Mouse (Mus musculus) heart, embryonic 11.5 days (tissue): Measurements from ENCODE around the gene Mogs. TPM values are rescaled to one million over a fixed set of nuclear protein-coding genes. Genes with fewer than 3 reads are reported as not detected.

ENCODE experiments used
- ATAC-seq: fragments of 200-750 bp; cut with Nextera tagmentation; replicated peaks from 2 replicates; pipeline ENCODE4 v1.8.0; 2017; ENCODE audit warnings: moderate library complexity; ENCODE audit not compliant: insufficient number of reproducible peaks, low FRiP score, low TSS enrichment
- H3K27ac ChIP-seq: fragments of 300-500 bp; sonication (generic); 2 replicates; pipeline ENCODE4 v1.5.1; 2014; ENCODE audit warnings: mild to moderate bottlenecking, low read depth, low read length
- H3K27me3 ChIP-seq: fragments of 300-500 bp; sonication (generic); 2 replicates; pipeline ENCODE4 v1.6.1; 2014; ENCODE audit warnings: mild to moderate bottlenecking, low read length, mixed read lengths; ENCODE audit not compliant: control insufficient read depth, insufficient read depth
- H3K36me3 ChIP-seq: fragments of 300-500 bp; sonication (generic); 2 replicates; pipeline ENCODE4 v1.6.1; 2014; ENCODE audit warnings: mild to moderate bottlenecking, low read length, moderate library complexity, mixed read lengths; ENCODE audit not compliant: control insufficient read depth, insufficient read depth
- H3K4me1 ChIP-seq: fragments of 300-500 bp; sonication (generic); 2 replicates; pipeline ENCODE4 v1.6.1; 2014; ENCODE audit warnings: low read length; ENCODE audit not compliant: control insufficient read depth, insufficient read depth
- H3K4me2 ChIP-seq: fragments of 300-500 bp; sonication (generic); 2 replicates; pipeline ENCODE4 v1.6.1; 2014; ENCODE audit warnings: mild to moderate bottlenecking, moderate library complexity
- H3K4me3 ChIP-seq: fragments of 300-500 bp; sonication (generic); 2 replicates; pipeline ENCODE4 v1.5.1; 2014; ENCODE audit warnings: low read depth, low read length
- H3K9ac ChIP-seq: fragments of 300-500 bp; sonication (generic); 2 replicates; pipeline ENCODE4 v1.6.1; 2014; ENCODE audit warnings: mild to moderate bottlenecking, low read depth, low read length, moderate library complexity
- H3K9me3 ChIP-seq: fragments of 300-500 bp; sonication (generic); replicated peaks from 2 replicates; pipeline ENCODE4 v1.6.1; 2016; ENCODE audit warnings: low read length; ENCODE audit not compliant: control insufficient read depth
- WGBS: fragments of 180-500 bp; shearing (Covaris S2); extraction: QIAGEN DNeasy Blood & Tissue Kit; methylation state at CpG from one replicate; pipeline ENCODE4 v1.1.7; 2014; ENCODE audit not compliant: insufficient replicate concordance; 5-methylcytosine and 5-hydroxymethylcytosine counted together
- polyA plus RNA-seq: library from polyadenylated mRNA; unstranded; fragments of >200 nt; fragmentation: Nextera tagmentation; extraction: Ambion mirVana; gene quantifications from 2 replicates; pipeline ENCODE4 v1.2.1, GENCODE M21; 2014

Mogs gene
- polyA plus RNA-seq, 1 experiment from 2014 or later: 19.1 TPM

GRCm38 (mm10) chr6:83136291-83136880 is 21.1 kb downstream of the Mogs start:
- peaks cover 24% of the 10 kb centered on the region for H3K4me1 ChIP-seq
- peak overlapping the region; percentile 99 for H3K27ac ChIP-seq
- H3K4me2 ChIP-seq: peak overlapping the region; percentile 87
- WGBS: 17% methylated on average over 5 of the region's 5 CpGs
- H3K4me3 ChIP-seq: peak overlapping the region; percentile 63
- H3K9ac ChIP-seq: peak overlapping the region; percentile 94
- ATAC-seq: 0 out of 2 replicates have a peak, but pooled peaks have one; percentile 3
- 0 out of 2 replicates have a peak, but pooled peaks cover 3% of the 10 kb centered on the region for H3K27me3 ChIP-seq
- H3K36me3 ChIP-seq: no peaks in the 10 kb centered on the region
- H3K9me3 ChIP-seq: no peaks in the 10 kb centered on the region

- H3K4me1 ChIP-seq: peaks cover 31% of the 10 kb centered on the region
- peak overlapping the region; percentile 94 for H3K9ac ChIP-seq
- peak; percentile 72 for ATAC-seq
- WGBS: 1% methylated on average over 25 of the region's 26 CpGs
- H3K36me3 ChIP-seq: no peaks in the 10 kb centered on the region
- 0 out of 2 replicates have a peak, but pooled peaks cover 3% of the 10 kb centered on the region for H3K27me3 ChIP-seq
- peak overlapping the region; percentile 63 for H3K4me3 ChIP-seq
- H3K9me3 ChIP-seq: no peaks in the 10 kb centered on the region
- H3K4me2 ChIP-seq: peak overlapping the region; percentile 87
- peak overlapping the region; percentile 99 for H3K27ac ChIP-seq
Observed at GRCm38 (mm10) chr6:83136881-83137575, 21.7 kb downstream of the Mogs start.

- peak overlapping the region; percentile 94 for H3K9ac ChIP-seq
- WGBS: 0% methylated on average over 12 of the region's 12 CpGs
- 0 out of 2 replicates have a peak, but pooled peaks cover 3% of the 10 kb centered on the region for H3K27me3 ChIP-seq
- peak overlapping the region; percentile 99 for H3K27ac ChIP-seq
- H3K4me3 ChIP-seq: peak overlapping the region; percentile 63
- ATAC-seq: peak; percentile 78
- H3K9me3 ChIP-seq: no peaks in the 10 kb centered on the region
- no peaks in the 10 kb centered on the region for H3K36me3 ChIP-seq
- peak overlapping the region; percentile 87 for H3K4me2 ChIP-seq
- H3K4me1 ChIP-seq: peaks cover 36% of the 10 kb centered on the region
Observed at GRCm38 (mm10) chr6:83137576-83137950, 22.3 kb downstream of the Mogs start.

- Histone ChIP-seq H3K36me3 (no peaks in the 10 kb centered on the region), H3K4me3 (peak overlapping the region; percentile 63), H3K9me3 (no peaks in the 10 kb centered on the region), H3K27ac (peak overlapping the region; percentile 99), H3K27me3 (0 out of 2 replicates have a peak, but pooled peaks cover 3% of the 10 kb centered on the region), H3K4me2 (peak overlapping the region; percentile 87), H3K4me1 (peaks cover 39% of the 10 kb centered on the region), H3K9ac (peak overlapping the region; percentile 94)
- WGBS: 1% methylated on average over 11 of the region's 11 CpGs
- 0 out of 2 replicates have a peak, but pooled peaks have one; percentile 23 for ATAC-seq
Observed at GRCm38 (mm10) chr6:83138056-83138455, 22.8 kb downstream of the Mogs start.

- Histone ChIP-seq H3K36me3 (no peaks in the 10 kb centered on the region), H3K4me1 (peaks cover 39% of the 10 kb centered on the region), H3K9me3 (no peaks in the 10 kb centered on the region), H3K4me2 (no peak overlapping the region), H3K4me3 (no peak overlapping the region), H3K27ac (no peak overlapping the region), H3K27me3 (0 out of 2 replicates have a peak, but pooled peaks cover 3% of the 10 kb centered on the region), H3K9ac (no peak overlapping the region)
- WGBS: 83% methylated on average over 8 of the region's 8 CpGs
- no peak for ATAC-seq
Observed at GRCm38 (mm10) chr6:83140044-83140443, 24.7 kb downstream of the Mogs start.

GRCm38 (mm10) chr6:83141636-83142035 is 26.3 kb downstream of the Mogs start:
- Histone ChIP-seq H3K9me3 (no peaks in the 10 kb centered on the region), H3K36me3 (no peaks in the 10 kb centered on the region), H3K4me2 (peak overlapping the region; percentile 70), H3K9ac (peak overlapping the region; percentile 73), H3K4me3 (peak overlapping the region; percentile 39), H3K4me1 (peaks cover 28% of the 10 kb centered on the region), H3K27ac (peak overlapping the region; percentile 29; the same call in 1 of the 2 replicates), H3K27me3 (no peaks in the 10 kb centered on the region)
- WGBS: 29% methylated on average over 4 of the region's 4 CpGs
- no peak for ATAC-seq

GRCm38 (mm10) chr6:83142211-83142731 is 27.0 kb downstream of the Mogs start:
- H3K9me3 ChIP-seq: no peaks in the 10 kb centered on the region
- H3K4me2 ChIP-seq: peak overlapping the region; percentile 70
- peak overlapping the region; percentile 29; the same call in 1 of the 2 replicates for H3K27ac ChIP-seq
- peaks cover 28% of the 10 kb centered on the region for H3K4me1 ChIP-seq
- H3K27me3 ChIP-seq: no peaks in the 10 kb centered on the region
- H3K36me3 ChIP-seq: 0 out of 2 replicates have a peak, but pooled peaks cover 3% of the 10 kb centered on the region
- WGBS: 2% methylated on average over 41 of the region's 41 CpGs
- peak overlapping the region; percentile 73 for H3K9ac ChIP-seq
- ATAC-seq: no peak
- peak overlapping the region; percentile 39 for H3K4me3 ChIP-seq

- Histone ChIP-seq H3K27ac (no peak overlapping the region), H3K4me3 (no peak overlapping the region), H3K27me3 (no peaks in the 10 kb centered on the region), H3K4me2 (peak overlapping the region; percentile 70), H3K36me3 (peaks cover 3% of the 10 kb centered on the region; the same call in 1 of the 2 replicates), H3K9me3 (no peaks in the 10 kb centered on the region), H3K4me1 (peaks cover 27% of the 10 kb centered on the region), H3K9ac (no peak overlapping the region; the same call in 1 of the 2 replicates)
- ATAC-seq: no peak
- WGBS: 38% methylated on average over 11 of the region's 11 CpGs
Observed at GRCm38 (mm10) chr6:83142886-83143285, 27.6 kb downstream of the Mogs start.
